Mouse (Mus musculus): ENCODE data around the gene Pigr.

Gene Pigr

DNA sequence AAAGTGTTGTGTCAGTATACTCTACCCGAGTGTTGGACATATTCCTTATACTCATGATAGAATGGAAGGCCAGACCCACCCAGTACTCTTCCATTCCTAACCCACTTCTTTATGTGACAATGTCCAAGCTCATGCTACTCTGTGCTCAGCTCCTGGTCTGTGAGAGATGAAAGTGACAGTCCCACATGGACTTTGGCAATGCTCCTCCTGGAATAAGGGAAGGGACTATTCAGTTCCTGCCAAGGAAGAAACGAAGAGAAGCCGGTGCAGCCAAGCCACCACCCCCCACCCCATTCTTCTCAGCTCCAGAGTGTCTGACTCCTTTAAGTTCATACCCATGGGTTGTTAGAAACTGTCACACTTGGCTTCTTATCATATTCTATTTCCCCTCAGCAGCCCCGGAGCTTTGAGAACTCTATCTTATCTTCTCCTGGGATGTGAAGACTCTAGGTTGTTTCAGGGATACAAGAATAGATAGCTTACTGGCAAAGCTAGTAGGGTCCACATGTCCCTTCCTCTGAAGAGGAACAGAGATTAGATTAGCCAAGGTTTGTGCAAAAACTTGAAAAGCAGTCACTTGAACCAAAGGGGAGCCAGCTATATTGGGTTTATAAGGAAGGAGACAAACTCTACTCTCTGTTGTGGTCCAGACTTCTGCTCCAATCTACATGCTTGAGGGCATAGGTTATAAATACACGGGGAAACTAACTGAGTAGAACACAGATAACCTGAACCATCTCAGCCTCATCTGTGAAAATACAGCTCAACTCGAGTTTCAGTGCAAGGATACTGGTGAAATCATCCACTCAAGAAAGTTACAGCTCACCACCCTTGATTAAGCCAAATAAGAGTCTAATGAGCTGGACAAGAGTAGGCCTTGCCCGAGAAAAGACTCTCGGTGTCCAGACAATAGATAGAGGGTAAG, 3.7 kb downstream of the Pigr start:
- DNase-seq (ENCODE audit: low spot score) = no peak

DNA sequence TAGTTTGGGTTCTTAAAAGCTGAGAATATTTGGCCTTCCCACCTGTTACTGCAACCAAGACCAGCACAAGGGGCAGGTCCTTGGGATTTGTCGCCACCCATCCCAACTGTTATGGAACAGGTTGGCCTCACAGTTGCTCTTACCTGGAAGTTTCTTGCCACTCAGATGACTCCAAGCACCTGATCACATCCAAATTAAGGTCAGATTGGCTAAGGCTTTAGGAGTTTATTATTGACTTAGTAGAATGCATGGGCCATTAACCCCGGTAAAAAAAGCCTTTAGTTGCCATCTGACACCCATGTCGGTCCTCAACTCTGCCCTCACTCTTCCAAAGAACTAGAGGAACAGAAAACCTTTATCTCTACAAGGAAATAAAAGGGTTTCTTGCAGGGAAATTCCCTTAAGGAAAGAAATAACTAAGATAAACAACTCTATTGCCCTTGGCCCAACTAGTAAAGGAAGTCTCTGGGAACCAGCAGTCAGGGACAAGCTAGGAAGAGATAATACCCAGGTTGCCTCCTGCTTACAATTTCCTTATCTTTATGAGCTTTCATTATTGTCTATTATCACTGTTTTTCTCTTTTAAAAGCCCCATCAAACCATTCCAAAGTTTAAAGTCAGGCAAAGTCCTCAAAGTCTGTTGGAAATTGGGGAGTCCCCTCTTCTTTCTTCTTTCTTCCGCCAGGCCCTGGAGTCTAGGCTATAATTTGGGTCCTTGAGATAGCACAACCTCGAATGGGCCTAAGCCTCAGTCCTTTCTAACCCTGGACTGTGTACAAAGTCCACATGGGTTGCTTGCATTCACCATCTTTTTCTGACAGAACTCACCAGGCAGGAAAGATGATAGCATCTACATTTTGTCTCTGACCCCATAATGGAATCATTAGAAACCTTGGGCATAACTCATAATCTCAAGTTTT, 6.0 kb downstream of the Pigr start:
- DNase-seq (ENCODE audit: low spot score) = no peak

DNA sequence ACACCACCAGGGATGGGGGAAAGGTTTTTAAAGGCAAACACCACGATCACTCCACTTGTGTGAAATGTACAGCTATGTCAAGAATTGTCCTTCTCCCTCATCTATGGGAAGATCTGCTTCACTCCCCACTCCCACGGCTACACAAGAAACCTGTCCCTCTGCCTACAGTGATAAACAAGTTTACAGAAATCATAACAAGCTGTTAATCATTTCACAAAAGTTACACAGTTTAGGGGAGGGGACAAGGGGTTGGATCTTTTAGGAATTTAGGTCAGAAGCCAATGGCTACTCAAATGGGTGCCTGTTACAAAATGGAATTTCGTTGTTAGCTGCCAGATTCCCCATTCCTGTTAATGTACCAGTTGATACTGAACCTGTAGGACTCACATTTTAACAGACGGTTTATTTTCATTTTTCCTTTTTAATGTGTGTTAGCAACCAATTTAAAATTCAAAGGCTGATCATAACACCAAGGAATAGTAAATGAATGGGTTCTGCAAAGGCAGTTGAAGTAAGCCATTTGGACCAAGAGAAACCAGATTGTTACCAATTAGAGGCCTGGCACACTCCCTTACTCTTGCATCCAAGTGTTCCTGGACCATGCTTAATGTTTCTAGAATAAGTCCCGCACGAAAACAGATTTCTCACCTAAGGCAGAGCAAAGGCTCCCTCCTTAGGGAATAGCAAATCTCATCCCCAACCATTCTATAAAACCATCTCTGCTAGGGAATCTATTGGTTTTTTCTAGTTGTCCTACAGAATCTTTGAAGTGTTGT, 8.9 kb downstream of the Pigr start:
- DNase-seq (ENCODE audit: low spot score) = no peak

DNA sequence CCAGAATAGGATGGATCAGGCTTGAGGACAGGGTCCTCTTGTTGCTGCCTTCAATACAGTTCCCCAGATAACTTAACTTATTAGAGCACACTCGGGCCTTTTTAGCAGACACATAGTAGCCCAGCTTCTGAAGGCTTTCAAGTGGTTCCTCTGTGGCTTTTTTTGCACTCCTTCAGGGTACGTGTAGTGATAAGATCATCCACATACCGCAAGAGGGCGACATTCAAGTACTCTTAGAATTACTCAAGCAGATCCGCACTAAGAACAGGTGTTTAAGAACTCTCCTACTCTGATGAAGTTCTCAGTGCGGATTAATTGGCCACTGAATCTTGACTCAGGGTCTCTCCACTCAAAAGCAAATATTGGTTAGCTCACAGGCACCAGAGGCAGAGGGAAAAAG, 11.8 kb downstream of the Pigr start:
- peak; percentile 36 for DNase-seq (ENCODE audit: low spot score)

DNA sequence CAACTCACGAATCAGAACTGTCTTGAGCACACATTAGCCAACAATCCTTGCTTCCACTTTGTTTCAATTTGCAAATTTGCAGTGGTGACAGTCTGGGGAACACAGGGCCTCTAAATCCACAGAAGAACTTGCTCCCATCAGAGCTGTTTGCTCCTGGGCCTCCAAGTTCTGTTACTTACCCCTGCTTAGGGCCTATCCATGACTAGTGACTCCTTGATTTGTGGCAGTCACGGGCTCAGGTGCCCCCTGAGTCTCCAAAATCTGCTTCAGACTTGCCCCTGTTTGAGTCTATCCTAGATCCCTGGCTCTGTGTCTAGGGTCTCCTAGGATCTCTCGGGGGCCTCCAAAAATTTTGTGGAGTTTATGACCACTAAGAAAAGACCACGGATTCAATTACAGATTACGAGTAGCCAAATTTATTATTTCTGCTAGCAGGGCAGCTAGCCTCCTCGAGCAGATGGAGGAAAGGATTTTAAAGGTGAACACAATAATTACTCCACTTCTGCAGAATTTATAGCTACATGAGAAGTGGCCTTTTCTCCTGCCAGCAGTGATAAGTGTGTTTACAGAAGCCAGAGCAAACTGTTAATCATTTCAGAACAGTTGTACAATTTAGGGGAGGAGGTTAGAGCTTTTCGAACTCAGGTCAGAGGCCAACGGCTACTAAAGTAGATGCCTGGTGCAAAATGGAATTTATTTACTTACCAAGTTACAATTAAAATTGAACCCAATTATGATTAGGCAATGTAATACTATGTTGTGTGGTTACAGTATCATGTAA, 14.3 kb downstream of the Pigr start:
- no peak for DNase-seq (ENCODE audit: low spot score)

DNA sequence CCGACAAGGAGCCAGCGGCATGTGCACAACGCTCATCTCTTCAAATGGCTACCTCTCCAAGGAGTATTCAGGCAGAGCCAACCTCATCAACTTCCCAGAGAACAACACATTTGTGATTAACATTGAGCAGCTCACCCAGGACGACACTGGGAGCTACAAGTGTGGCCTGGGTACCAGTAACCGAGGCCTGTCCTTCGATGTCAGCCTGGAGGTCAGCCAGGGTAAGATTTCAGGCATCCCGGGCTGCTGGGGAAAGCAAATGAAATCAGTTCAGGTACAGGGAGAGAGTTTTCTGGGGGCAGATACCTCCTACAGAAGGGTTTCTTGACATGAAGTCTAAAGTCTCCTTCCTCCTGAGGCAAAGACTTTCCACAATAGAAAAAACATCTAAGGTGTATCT, 15.1 kb downstream of the Pigr start:
- DNase-seq (ENCODE audit: low spot score) = no peak

DNA sequence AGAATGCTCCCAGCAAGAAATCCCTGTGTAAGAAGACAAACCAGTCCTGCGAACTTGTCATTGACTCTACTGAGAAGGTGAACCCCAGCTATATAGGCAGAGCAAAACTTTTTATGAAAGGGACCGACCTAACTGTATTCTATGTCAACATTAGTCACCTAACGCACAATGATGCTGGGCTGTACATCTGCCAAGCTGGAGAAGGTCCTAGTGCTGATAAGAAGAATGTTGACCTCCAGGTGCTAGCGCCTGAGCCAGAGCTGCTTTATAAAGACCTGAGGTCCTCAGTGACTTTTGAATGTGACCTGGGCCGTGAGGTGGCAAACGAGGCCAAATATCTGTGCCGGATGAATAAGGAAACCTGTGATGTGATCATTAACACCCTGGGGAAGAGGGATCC, 18.0 kb downstream of the Pigr start:
- no peak for DNase-seq (ENCODE audit: low spot score)

DNA sequence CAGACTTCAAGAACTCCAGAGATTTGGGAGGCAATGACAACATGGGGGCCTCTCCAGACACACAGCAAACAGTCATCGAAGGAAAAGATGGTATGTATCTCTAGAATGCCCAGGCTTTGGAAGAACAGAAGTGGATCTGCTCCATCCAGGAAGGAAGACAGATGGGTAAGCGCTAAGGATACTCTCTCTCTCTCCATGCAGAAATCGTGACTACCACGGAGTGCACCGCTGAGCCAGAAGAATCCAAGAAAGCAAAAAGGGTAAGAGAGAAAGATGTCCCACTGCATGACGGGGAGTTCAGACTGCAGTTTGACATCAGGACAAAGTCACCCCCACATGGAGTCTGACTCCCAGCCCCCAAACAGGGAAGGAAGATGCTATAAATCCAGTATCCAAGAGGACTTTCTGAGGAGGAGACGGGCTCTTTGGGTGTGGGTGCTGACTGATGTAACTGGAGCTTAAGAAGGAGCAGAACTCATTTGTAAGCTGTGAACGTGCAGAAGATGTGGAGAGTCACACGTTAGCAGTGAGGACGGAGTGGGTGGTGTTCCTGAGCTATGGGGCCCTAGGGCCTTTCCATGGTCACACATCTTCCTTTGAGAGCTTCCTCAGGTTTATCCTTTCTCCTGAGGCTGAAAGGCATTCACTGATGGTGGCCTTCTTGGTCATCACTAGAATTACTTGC, 23.2 kb downstream of the Pigr start:
- no peak for DNase-seq (ENCODE audit: low spot score)

DNA sequence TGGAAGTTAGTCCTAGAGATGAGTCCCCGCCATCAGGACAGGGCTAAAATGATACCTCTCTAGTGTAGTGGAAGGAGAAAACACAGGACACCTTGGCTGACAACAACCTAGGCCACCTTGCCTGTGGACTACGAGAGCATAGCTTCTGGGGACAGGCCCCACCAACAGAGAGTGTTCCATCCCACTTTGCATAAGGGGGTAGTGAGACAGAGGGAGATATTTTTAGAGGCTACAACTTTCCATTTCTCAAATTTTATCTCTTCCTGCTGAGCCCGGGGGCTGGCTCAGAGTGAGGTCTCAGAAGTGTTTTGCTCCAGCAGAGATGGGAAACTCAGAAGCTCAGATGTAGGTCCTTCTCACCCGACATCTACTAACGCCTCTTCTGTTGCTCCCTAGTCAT, 23.9 kb downstream of the Pigr start:
- DNase-seq (ENCODE audit: low spot score) = no peak

DNA sequence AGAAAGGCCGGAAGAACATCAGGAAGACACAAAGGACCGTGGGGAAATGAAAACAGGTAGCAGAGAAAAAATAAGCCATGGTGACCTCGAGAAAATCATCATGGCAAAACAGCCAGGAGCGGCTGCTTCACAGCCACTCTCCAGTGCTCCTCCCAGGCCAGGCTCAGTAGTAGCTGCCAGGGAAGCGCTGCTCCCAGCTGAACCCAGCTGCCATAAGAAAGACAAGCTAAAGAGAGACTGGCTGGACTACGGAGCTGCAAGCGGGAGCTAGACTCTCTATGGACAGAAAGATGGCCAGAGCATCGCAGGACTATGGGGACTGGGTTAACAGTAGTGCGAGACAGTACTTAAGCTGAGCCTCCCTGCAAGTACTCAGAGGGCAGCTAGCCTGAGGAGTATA, 28.3 kb downstream of the Pigr start:
- no peak for DNase-seq (ENCODE audit: low spot score)

DNA sequence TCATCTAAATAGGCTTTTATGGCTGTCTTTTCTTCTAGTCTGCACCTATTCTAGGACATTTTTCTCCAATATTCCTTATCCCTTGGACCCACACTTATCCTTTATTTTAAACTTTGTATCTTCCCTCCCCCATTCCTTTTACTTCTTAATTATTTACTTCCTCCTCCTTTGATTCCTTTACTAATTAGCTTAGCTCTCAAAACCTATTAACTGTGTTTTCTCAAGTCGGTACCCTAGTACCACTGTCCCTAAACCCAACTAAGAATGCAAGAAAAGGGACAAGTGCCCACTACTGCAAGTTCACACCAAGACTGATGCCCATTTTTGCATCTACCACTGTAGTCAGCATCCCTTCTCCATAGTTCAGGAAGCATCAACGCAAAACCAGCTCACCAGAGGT, 29.2 kb downstream of the Pigr start:
- no peak for DNase-seq (ENCODE audit: low spot score)

DNA sequence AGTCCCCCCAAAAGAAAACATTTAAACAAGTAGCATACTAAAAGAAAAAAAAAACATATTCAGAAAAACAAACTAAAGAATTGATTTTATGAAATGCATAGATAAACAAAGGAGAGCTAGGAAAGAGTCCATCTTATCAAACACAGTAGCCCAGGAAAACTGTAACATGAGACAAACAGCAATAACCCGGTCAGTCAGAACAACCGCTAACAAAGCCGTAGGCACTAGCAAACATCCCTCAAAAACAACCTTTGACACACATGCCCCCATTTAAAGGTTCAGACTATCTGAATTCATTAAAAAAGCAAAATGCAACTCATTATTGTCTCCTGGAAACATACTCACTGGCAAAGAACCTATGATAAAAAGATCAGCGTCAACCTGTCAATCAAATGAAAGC, 31.0 kb downstream of the Pigr start:
- DNase-seq (ENCODE audit: low spot score) = no peak

DNA sequence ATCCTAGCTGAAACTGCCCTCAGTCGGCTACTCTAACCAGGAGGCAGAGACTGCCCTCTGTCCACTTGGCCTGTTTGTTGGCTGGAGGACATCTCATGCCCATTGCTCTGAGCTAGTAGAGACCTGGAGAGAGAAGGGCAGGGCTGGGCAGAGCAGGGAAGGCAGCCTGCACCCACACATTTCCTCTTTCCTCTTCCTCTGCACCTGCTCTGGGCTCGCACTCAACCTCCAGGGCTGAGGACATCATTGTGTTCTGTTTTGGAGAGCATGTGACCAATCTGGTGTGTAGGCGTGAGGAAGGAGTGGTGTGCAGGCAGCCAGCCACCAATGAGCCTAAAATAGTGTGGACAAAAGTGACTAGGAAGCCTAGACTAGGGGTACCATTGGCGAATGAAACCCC, 37.8 kb downstream of the Pigr start:
- peak; percentile 37 for DNase-seq (ENCODE audit: low spot score)

DNA sequence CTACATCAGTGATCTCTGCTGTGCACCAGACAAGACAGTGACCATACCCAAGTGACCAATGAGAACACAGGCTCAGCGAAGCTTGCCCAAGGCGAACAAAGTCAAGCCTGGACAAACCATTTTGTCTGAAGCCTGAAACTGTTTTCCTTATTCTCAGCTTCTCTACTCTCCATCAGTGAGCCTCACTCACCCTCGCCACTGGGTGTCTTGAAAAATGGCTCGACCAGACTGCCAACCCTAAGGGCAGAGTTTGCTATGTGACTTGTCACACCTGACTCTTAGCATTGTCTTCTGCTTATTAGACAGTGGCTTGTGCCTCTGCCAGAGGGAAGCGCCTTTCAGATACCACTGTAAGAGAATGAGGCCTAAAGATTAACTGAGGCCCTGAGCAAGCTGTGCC, 38.3 kb downstream of the Pigr start:
- DNase-seq (ENCODE audit: low spot score) = no peak

DNA sequence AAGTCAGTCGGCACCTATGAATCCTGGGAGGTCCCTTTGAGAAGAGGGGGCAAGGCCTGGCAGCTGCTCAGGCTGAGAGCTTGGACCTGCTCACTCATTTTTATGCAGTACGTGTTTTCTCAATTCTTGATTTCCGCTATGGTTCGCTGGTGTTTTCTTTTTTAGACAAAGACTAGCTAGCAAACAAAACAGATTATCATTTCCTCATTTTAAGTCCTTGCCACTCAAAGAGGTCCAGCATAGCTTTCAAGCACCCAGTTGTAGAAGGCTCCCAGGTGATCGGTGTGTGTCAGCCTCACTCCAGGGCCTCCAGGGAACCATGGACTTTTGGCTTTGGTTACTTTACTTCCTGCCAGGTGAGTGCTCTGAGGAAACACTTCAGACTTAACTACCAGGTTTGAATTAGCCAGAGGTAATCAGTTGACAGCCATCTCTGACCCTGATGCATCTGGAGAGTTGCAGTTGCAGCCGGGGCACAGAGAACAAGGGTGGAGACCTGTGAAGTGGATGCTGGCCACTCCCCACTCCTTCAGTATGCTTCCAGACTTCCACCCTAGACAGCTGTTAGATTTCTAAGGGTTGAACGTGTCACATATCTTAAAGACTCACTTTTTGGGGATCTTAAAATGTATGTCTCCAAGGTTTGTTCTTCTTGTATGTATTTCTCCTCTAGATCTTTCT, 39.2 kb downstream of the Pigr start, which contains the start of gene Fcmr:
Gene Fcmr, plus strand, starts transcription at position 129 of the 681 bp plus-strand sequence.
- DNase-seq (ENCODE audit: low spot score) = no peak

DNA sequence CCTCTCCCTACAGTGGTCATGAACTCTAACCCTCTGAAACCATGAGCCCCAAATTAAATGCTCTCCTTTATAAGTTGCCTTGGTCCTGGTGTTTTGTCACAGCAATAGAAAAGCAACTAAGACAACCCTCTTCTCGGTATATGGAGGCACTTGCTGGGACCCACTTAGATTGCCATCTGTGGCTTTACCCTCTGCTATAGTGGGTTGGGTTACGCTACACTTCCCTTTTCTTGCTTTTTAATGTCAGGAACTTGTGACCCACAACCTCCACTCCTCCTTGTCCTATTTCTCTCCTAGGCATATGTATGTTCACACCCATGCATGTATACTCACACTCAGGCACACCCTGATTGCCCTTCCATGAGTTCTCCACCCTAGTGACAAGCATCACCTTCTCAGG, 46.4 kb downstream of the Pigr start:
- DNase-seq (ENCODE audit: low spot score) = no peak

DNA sequence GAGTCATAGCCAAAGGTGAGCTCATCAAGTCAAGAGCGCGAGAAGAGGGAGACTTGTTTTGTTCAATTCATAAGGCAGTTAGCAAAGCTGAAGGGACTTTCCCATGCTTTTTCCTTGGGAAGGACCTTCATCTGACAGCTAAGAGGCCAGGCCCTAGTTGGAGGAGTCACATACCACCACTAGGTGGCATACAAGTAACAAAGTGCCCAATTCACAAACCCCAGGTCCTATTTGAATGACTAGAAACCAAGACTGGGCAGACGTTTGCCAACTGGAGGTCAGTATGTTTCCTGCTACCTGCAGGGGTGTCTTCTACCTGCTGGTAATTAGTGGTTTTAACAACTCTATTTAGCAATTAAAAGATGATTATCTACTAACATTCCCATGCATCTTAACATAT, 48.7 kb downstream of the Pigr start:
- no peak for DNase-seq (ENCODE audit: low spot score)

DNA sequence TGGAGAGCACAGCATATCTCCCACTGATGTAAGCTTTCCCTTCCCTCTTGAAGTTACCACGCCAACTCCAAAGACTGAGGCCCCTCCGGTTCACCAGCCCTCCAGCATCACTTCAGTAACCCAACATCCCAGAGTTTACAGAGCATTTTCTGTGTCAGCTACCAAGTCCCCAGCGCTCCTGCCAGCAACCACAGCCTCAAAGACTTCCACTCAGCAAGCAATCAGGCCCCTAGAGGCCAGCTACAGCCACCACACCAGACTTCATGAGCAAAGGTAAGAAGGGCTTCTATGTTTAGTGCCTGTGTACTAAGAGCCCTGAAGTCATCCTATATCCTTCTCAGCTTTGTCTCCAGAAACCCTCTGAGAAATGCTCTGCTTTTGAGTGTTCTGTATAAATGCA, 49.4 kb downstream of the Pigr start:
- DNase-seq (ENCODE audit: low spot score) = no peak

DNA sequence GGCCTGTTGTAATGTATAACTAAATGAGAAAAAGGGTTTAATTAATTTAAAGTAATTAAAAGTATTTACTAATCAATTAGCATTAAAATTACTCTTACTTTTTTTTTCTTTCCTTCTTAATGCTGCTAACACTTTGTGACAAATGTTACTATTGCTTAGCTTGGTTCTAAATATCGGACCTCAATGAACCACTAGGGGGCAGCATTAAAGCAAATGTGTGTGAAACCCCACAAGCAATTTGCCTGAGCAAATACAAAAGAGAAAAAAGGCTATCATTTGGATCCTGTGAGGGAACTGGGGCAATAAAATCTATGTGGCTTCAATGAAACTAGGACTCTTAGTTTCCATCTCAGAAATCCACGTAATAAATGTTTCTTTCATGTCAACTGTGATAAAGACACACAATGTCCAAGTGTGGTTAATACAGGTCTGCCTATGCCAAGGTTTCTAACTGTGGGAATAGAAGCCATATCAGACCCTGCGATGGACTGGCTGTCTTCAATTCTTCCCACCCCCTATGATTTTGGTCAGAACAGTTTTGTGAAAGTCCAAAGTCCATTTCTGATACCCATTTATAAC, 50.5 kb downstream of the Pigr start:
- DNase-seq (ENCODE audit: low spot score) = peak; percentile 41

All from T-cell, adult 2 months (primary cell).